Mouse (Mus musculus) C2C12 (cell line): ENCODE results near the gene Arhgef6.

Source experiments
- CEBPB ChIP-seq: IDR thresholded peaks from one replicate; pipeline ENCODE4 v1.6.1; 2011; ENCODE audit warnings: low read depth, mild to moderate bottlenecking, control low read depth, moderate library complexity
- CTCF ChIP-seq: IDR thresholded peaks from one replicate; pipeline ENCODE4 v1.5.1; 2011; ENCODE audit not compliant: control insufficient read depth, insufficient read depth, insufficient read length
- FOSL1 ChIP-seq: IDR thresholded peaks from one replicate; pipeline ENCODE4 v1.8.0; 2011; ENCODE audit warnings: mild to moderate bottlenecking, low read length; ENCODE audit not compliant: poor library complexity, insufficient read depth, severe bottlenecking
- MAX ChIP-seq: IDR thresholded peaks from one replicate; pipeline ENCODE4 v1.6.1; 2011; ENCODE audit warnings: mild to moderate bottlenecking, control low read depth
- MYOD1 ChIP-seq: IDR thresholded peaks from one replicate; pipeline ENCODE4 v1.6.1; 2011; ENCODE audit warnings: low read depth; ENCODE audit not compliant: control insufficient read depth, insufficient read length
- MYOG ChIP-seq: IDR thresholded peaks from one replicate; pipeline ENCODE4 v1.6.1; 2011; ENCODE audit not compliant: control insufficient read depth, insufficient read length; ENCODE audit errors: extremely low read depth
- USF1 ChIP-seq: IDR thresholded peaks from one replicate; pipeline ENCODE4 v1.6.1; 2011; ENCODE audit warnings: low read depth, mild to moderate bottlenecking, control low read depth, moderate library complexity

- TF ChIP-seq CTCF, result no peak
- no peak for TF ChIP-seq MAX
- TF ChIP-seq MYOG, result no peak
- no peak for TF ChIP-seq CEBPB
- TF ChIP-seq USF1, result no peak
- no peak for TF ChIP-seq MYOD1
- no peak for TF ChIP-seq FOSL1
These were observed 149.2 kb downstream of the Arhgef6 start for GRCm38 (mm10) chrX:57189335-57189734.
